Mouse (Mus musculus) ES-Bruce4 (cell line): ENCODE data around the gene Nmnat2.
A peak's percentile ranks its signal among the peaks of the same experiment; 100 is the strongest.

Source experiments
- CTCF ChIP-seq: IDR thresholded peaks from one replicate; pipeline ENCODE4 v1.8.1; 2011; ENCODE audit warnings: low read depth, low read length
- EP300 ChIP-seq: IDR thresholded peaks from 2 replicates; pipeline ENCODE4 v1.6.1; 2011; ENCODE audit warnings: low read depth, low read length; ENCODE audit not compliant: insufficient read depth
- POLR2A ChIP-seq: IDR thresholded peaks from one replicate; pipeline ENCODE4 v1.8.1; 2011; ENCODE audit warnings: low read length; ENCODE audit not compliant: insufficient read depth

- TF ChIP-seq CTCF (peak; percentile 46), EP300 (peak; percentile 63), POLR2A (no peak)
These were observed 93.5 kb downstream of the Nmnat2 start for GRCm38 (mm10) chr1:153048147-153048878.
